Mouse (Mus musculus) heart, embryonic 13.5 days (tissue): ENCODE data around the gene Pdzk1. TPM values are rescaled to one million over a fixed set of nuclear protein-coding genes. Genes with fewer than 3 reads are reported as not detected.

ENCODE experiments used
- ATAC-seq: fragments of 200-750 bp; cut with Nextera tagmentation; 2 replicates; pipeline ENCODE4 v1.8.0; 2017; ENCODE audit warnings: moderate TSS enrichment; ENCODE audit not compliant: insufficient number of reproducible peaks, low FRiP score, low TSS enrichment; ENCODE audit errors: extremely low read depth
- H3K27ac ChIP-seq: fragments of 300-500 bp; sonication (generic); replicated peaks from 2 replicates; pipeline ENCODE4 v1.5.1; 2015; ENCODE audit warnings: moderate library complexity, mild to moderate bottlenecking, inconsistent platforms
- H3K27me3 ChIP-seq: fragments of 300-500 bp; sonication (generic); replicated peaks from 2 replicates; pipeline ENCODE4 v1.6.1; 2015; ENCODE audit warnings: mild to moderate bottlenecking, inconsistent platforms
- H3K36me3 ChIP-seq: fragments of 300-500 bp; sonication (generic); 2 replicates; pipeline ENCODE4 v1.6.1; 2015; ENCODE audit warnings: mild to moderate bottlenecking, inconsistent platforms
- H3K4me1 ChIP-seq: fragments of 300-500 bp; sonication (generic); 2 replicates; pipeline ENCODE4 v1.6.1; 2015; ENCODE audit warnings: inconsistent platforms
- H3K4me2 ChIP-seq: fragments of 300-500 bp; sonication (generic); 2 replicates; pipeline ENCODE4 v1.6.1; 2015; ENCODE audit warnings: inconsistent platforms, mild to moderate bottlenecking, moderate library complexity
- H3K4me3 ChIP-seq: fragments of 300-500 bp; sonication (generic); 2 replicates; pipeline ENCODE4 v1.5.1; 2015; ENCODE audit warnings: moderate library complexity, mild to moderate bottlenecking, inconsistent platforms
- H3K9ac ChIP-seq: fragments of 300-500 bp; sonication (generic); 2 replicates; pipeline ENCODE4 v1.6.1; 2015; ENCODE audit warnings: inconsistent platforms, mild to moderate bottlenecking, moderate library complexity
- H3K9me3 ChIP-seq: fragments of 300-500 bp; sonication (generic); 2 replicates; pipeline ENCODE4 v1.6.1; 2016; ENCODE audit warnings: inconsistent platforms
- WGBS: fragments of 180-500 bp; shearing (Covaris S2); methylation state at CpG from one replicate; pipeline ENCODE4 v1.1.7; 2015; ENCODE audit warnings: mixed read lengths; 5-methylcytosine and 5-hydroxymethylcytosine counted together
- polyA plus RNA-seq: library from polyadenylated mRNA; unstranded; fragments of >200 nt; fragmentation: Nextera tagmentation; extraction: Ambion mirVana; gene quantifications from 2 replicates; pipeline ENCODE4 v1.2.1, GENCODE M21; 2015

Gene Pdzk1
- polyA plus RNA-seq, result 0.08 and 0.38 TPM in 2 replicates

DNA sequence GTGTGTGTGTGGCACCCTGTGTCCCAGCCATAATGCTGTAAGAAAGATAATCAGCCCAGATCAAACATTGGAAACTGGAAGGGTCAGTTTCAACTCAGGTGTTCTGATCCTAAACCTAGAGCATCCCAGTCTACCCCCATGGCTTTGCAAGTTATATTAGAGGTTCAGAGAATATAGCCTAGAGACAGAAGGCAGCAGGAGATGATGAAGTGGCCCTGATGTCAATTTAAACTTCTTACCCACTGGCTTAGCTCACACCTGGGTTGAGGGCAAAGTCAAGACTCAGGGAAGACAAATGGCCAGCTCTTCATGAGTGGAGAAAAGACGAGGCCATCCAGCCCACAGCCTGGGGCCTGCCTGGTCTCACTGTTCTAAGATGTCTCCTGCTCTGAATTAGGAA is at the start of gene Pdzk1, which contains the start of gene Cd160:
Pdzk1 (plus strand) TSS at position 301 of the 400 bp plus-strand sequence.
Cd160 (minus strand) TSS at position 368 of the 400 bp plus-strand sequence.
- no peak for ATAC-seq

DNA sequence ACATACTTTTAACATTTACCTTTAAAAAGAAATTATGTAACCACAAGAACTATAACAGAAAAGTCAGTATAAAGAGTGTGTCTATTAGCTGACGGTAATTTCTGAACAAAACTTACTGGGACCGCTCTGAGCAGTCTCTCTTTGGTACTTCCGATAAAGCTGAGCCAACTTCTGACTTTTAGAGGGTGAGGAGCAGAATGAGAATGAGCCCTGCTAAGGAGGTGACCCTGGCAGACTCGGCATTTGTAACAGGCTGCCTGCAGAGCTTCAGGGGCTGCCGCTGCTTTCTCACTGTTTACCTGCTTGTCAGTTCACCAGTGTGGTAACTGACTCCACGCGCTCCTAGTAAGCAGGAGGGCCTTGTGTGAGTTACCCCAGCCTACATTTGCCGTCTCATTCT is 46.8 kb upstream of the Pdzk1 start:
- 71% methylated on average over 8 of the region's 8 CpGs for WGBS

More for the DNA sequence above, at the start of gene Pdzk1, which contains the start of gene Cd160:
- H3K9me3 ChIP-seq, result no peaks in the 10 kb centered on the region
- H3K9ac ChIP-seq, result no peak within 1 kb of the TSS; the same call in 1 of the 2 replicates
- H3K36me3 ChIP-seq, result no peaks in the 10 kb centered on the region
- H3K4me2 ChIP-seq, result peak within 1 kb of the TSS; percentile 26
- H3K4me3 ChIP-seq, result no peak within 1 kb of the TSS
- WGBS, result 53% methylated on average over 1 of the region's 1 CpGs
- H3K4me1 ChIP-seq, result no peaks in the 10 kb centered on the region
- peaks cover 18% of the 10 kb centered on the region; the same call in 1 of the 2 replicates for H3K27me3 ChIP-seq
- no peak within 1 kb of the TSS for H3K27ac ChIP-seq

DNA sequence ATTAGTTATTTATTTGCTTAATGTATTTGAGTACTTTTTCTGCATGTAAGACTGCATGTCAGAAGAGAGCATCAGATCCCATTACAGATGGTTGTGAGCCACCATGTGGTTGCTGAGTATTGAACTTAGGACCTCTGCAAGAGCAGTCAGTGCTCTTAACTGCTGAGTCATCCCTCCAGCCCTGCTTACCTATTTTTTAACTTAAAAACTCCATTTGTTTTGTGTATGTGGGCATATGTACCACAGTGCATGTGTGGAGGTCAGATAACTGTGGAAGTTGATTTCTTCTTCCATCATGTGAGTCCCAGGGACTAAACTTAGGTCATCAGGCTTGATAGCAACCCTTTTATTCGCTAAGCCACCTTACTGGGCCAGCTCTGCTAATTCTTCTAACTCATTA is 41.3 kb upstream of the Pdzk1 start:
- Histone ChIP-seq H3K27ac (no peak overlapping the region), H3K36me3 (peaks cover 76% of the 10 kb centered on the region), H3K9ac (no peak overlapping the region), H3K27me3 (no peaks in the 10 kb centered on the region), H3K9me3 (no peaks in the 10 kb centered on the region), H3K4me1 (no peaks in the 10 kb centered on the region), H3K4me3 (no peak overlapping the region), H3K4me2 (no peak overlapping the region)
- no peak for ATAC-seq
- 84% methylated on average over 1 of the region's 1 CpGs for WGBS

More for the DNA sequence above, 46.8 kb upstream of the Pdzk1 start:
- no peaks in the 10 kb centered on the region for H3K9me3 ChIP-seq
- H3K36me3 ChIP-seq, result peaks cover 38% of the 10 kb centered on the region
- H3K9ac ChIP-seq, result no peak overlapping the region
- no peak overlapping the region for H3K4me2 ChIP-seq
- no peak overlapping the region for H3K4me3 ChIP-seq
- no peak for ATAC-seq
- no peaks in the 10 kb centered on the region for H3K27me3 ChIP-seq
- no peaks in the 10 kb centered on the region for H3K4me1 ChIP-seq
- H3K27ac ChIP-seq, result no peak overlapping the region

DNA sequence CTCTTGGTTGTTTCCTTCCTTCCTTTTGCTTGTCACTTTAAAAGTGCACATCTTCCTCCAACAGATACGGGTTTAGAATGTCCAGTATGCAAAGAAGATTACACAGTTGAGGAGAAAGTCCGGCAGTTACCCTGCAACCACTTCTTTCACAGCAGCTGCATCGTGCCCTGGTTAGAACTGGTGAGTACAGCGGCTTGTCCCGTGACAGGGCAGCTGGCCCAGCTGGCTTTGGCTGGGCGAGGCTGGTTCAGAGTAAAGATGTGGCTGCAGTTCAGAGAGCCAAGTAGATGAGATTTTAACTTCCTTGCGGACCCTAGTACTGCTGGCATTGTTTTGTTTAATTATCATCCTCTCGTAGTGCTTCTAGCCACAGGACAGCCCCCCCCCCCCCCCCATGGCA is 40.6 kb upstream of the Pdzk1 start:
- Histone ChIP-seq H3K27ac (no peak overlapping the region), H3K36me3 (peaks cover 83% of the 10 kb centered on the region), H3K4me3 (no peak overlapping the region), H3K4me2 (no peak overlapping the region), H3K9ac (no peak overlapping the region), H3K4me1 (no peaks in the 10 kb centered on the region), H3K9me3 (no peaks in the 10 kb centered on the region), H3K27me3 (no peaks in the 10 kb centered on the region)
- ATAC-seq, result no peak
- WGBS, result 82% methylated on average over 8 of the region's 8 CpGs

DNA sequence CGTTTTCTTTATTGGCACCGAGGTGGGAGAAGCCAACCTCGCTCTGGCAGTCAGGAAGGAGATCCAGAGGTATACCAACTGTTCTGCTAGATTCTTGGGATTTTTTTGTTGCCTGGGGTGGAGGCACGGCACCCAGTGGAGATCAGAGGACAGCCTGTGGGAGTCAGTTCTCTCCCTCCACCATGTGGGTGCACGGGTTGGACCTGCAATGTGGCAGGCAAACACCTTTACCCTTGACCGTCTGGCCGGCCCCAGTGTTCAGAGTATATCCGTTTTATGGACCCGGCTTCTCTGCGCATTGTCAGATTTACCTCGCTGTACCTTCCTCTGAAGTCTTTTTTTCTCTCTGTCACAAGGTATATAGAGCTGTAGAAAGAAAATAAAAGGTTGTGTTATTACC is 28.8 kb upstream of the Pdzk1 start:
- no peak for ATAC-seq
- H3K27me3 ChIP-seq, result no peaks in the 10 kb centered on the region
- H3K4me3 ChIP-seq, result no peak overlapping the region
- no peaks in the 10 kb centered on the region for H3K9me3 ChIP-seq
- no peak overlapping the region for H3K4me2 ChIP-seq
- peaks cover 17% of the 10 kb centered on the region for H3K4me1 ChIP-seq
- H3K27ac ChIP-seq, result no peak overlapping the region
- H3K9ac ChIP-seq, result no peak overlapping the region
- WGBS, result 73% methylated on average over 11 of the region's 11 CpGs
- H3K36me3 ChIP-seq, result peaks cover 12% of the 10 kb centered on the region

DNA sequence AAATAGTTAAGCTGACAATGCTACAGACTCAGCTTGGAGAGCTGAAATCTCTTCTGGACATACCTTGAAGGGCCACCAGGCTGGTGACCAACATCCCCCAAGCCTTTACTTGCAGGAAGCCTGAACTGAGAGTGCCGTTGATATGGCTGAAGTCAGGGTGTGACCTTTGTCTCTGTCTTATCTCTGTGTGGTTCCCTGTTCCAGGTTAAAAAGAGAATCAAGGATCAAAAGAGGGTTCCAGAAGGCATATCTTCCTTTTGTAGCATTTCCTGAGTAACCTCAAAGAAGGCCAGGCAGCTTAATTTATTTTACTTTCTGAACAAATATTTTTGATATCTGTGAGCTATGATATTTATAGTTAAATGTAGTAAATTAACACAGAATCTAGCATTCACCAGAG is 26.9 kb upstream of the Pdzk1 start:
- Histone ChIP-seq H3K4me3 (no peak overlapping the region), H3K4me2 (no peak overlapping the region), H3K36me3 (peaks cover 11% of the 10 kb centered on the region), H3K9me3 (peaks cover 5% of the 10 kb centered on the region; the same call in 1 of the 2 replicates), H3K4me1 (peaks cover 17% of the 10 kb centered on the region), H3K27ac (no peak overlapping the region), H3K9ac (no peak overlapping the region), H3K27me3 (no peaks in the 10 kb centered on the region)
- WGBS, result 24% methylated on average over 1 of the region's 1 CpGs
- ATAC-seq, result no peak

DNA sequence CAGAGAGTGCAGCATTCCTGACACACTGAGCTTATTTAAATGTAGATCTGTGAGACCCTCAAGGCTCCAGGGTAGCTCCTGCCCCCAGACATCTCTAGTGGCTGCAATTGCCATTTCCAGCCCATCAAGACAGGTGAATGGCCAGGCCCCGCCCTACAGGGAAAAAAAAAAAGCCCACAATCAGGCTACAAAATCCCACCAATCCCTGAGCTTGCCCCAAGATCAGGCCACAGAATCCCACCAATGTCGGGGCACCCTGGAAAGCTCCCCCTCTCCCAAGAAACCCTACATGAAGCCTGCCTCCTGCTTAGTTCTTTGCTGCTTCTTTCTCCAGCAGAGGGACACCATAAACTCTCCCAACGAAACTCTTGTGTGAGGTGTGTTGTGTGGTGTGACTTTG is 20.9 kb upstream of the Pdzk1 start:
- H3K27me3 ChIP-seq, result peaks cover 19% of the 10 kb centered on the region; the same call in 1 of the 2 replicates
- H3K4me2 ChIP-seq, result no peak overlapping the region
- peaks cover 6% of the 10 kb centered on the region; the same call in 1 of the 2 replicates for H3K9me3 ChIP-seq
- H3K36me3 ChIP-seq, result peaks cover 7% of the 10 kb centered on the region; the same call in 1 of the 2 replicates
- no peak overlapping the region for H3K4me3 ChIP-seq
- no peak for ATAC-seq
- no peak overlapping the region for H3K9ac ChIP-seq
- WGBS, result 65% methylated on average over 3 of the region's 3 CpGs
- H3K4me1 ChIP-seq, result peaks cover 11% of the 10 kb centered on the region
- no peak overlapping the region for H3K27ac ChIP-seq

DNA sequence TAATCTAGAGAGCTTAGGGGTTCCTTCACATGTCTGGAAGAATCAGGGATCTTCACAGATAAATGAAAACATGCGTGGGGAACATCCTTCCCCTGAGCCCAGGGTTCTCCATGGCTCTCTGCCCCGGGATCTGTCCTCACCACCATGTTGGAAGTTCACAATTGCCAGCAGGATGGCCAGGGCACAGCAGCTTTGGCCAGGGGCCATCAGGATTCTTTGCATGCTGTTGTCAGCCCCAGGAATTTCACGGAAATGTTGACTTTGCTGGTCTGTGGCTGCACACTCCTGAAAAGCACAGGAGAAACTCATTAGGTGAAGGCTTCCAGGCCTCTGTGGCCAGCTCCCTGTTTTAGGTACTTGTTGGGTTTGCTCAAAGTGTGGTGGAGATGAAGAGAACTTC is 20.4 kb upstream of the Pdzk1 start:
- no peak overlapping the region for H3K27ac ChIP-seq
- H3K36me3 ChIP-seq, result peaks cover 7% of the 10 kb centered on the region; the same call in 1 of the 2 replicates
- peaks cover 16% of the 10 kb centered on the region for H3K4me1 ChIP-seq
- peaks cover 20% of the 10 kb centered on the region; the same call in 1 of the 2 replicates for H3K27me3 ChIP-seq
- ATAC-seq, result no peak
- no peak overlapping the region for H3K4me3 ChIP-seq
- peaks cover 6% of the 10 kb centered on the region; the same call in 1 of the 2 replicates for H3K9me3 ChIP-seq
- H3K4me2 ChIP-seq, result no peak overlapping the region
- no peak overlapping the region for H3K9ac ChIP-seq
- 47% methylated on average over 3 of the region's 3 CpGs for WGBS

DNA sequence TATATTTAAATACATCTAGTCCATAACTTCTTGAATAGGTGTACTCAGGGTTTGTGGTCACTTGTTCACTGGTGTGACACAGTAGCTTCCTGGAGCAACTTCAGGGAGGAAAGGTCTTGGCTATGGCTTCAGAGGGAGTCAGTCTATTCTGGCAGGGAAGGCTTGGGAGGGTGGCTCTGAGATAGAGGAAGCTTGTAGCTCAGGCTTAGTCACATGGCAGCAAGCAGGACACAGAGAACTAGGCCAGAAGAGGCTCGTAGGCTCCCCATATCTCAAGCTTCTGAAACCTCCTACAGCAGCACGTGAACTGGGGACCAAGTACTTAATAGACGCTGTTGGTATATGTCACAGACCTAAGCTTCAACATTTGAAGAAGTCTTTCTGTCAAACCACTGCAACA is 17.9 kb upstream of the Pdzk1 start:
- Histone ChIP-seq H3K4me2 (no peak overlapping the region), H3K4me1 (peaks cover 22% of the 10 kb centered on the region), H3K9ac (no peak overlapping the region), H3K36me3 (0 out of 2 replicates have a peak, but pooled peaks cover 4% of the 10 kb centered on the region), H3K27ac (no peak overlapping the region), H3K4me3 (no peak overlapping the region), H3K27me3 (peaks cover 45% of the 10 kb centered on the region), H3K9me3 (peaks cover 6% of the 10 kb centered on the region; the same call in 1 of the 2 replicates)
- WGBS, result 70% methylated on average over 3 of the region's 3 CpGs
- no peak for ATAC-seq

DNA sequence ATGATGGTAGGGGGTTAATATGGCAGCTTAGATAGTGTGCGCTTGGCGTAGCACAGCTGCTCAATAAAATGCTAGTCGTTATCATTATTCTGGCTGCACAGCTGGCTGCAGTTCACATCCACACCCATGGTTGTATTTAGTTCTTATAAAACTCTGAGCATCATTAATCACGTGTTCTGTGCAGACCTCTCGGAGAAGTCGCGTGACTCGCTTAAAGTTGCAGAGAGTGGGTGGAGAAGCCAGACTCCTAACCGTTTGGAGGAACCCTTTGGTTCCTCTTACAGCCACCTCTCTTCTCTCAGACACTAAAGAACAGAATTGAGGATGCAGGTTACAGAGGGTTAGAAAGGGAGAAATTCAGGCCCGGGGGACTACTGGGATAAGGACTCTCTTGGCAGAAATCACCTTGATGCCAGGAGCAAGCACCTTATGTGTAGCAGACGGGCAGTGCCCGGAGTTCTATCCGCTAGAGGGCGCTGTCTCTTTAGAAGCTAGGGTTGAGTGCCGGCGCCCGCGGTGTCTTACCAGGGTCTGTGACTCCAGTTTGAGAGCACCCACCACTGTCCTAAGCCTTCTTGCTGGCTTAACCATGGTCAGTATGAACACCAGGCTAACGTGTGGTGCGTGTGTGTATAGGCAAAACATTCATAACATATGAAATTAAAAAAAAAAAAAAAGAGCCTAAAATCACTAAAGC is 16.5 kb upstream of the Pdzk1 start:
- peak overlapping the region; percentile 26 for H3K4me3 ChIP-seq
- no peaks in the 10 kb centered on the region for H3K36me3 ChIP-seq
- no peak for ATAC-seq
- no peak overlapping the region for H3K9ac ChIP-seq
- WGBS, result 38% methylated on average over 20 of the region's 20 CpGs
- H3K27me3 ChIP-seq, result peaks cover 51% of the 10 kb centered on the region
- H3K27ac ChIP-seq, result no peak overlapping the region
- no peaks in the 10 kb centered on the region for H3K9me3 ChIP-seq
- peaks cover 22% of the 10 kb centered on the region for H3K4me1 ChIP-seq
- peak overlapping the region; percentile 58 for H3K4me2 ChIP-seq

DNA sequence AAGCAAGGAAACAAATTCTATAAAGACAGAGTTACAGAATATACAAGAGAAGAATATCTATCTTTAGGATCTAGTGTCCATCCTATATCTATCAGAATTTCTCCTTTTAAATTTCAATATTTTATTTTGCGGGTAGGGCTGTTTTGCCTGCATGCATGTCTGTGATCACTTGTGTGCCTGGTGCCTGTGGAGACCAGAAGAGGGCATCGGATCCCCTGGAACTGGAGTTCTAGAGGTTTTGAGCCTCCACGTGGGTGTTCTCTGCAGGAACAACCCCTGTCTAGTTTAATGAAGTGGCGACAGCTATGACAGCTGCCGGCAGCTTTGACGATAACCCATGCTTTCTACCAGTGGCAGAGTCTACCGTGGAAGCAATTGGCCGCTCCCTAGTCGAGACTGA is 16.0 kb upstream of the Pdzk1 start:
- WGBS, result 5% methylated on average over 9 of the region's 9 CpGs
- 0 out of 2 replicates have a peak, but pooled peaks cover 2% of the 10 kb centered on the region for H3K9me3 ChIP-seq
- H3K4me1 ChIP-seq, result peaks cover 21% of the 10 kb centered on the region
- no peaks in the 10 kb centered on the region for H3K36me3 ChIP-seq
- H3K27me3 ChIP-seq, result peaks cover 51% of the 10 kb centered on the region
- peak overlapping the region; percentile 26 for H3K4me3 ChIP-seq
- H3K27ac ChIP-seq, result no peak overlapping the region
- 0 out of 2 replicates have a peak overlapping the region, but pooled peaks have one; percentile 1 for H3K9ac ChIP-seq
- peak overlapping the region; percentile 58 for H3K4me2 ChIP-seq
- peak; percentile 25; the same call in 1 of the 2 replicates for ATAC-seq
